Mouse (Mus musculus): ENCODE results near the gene Fam83b. TPM values are rescaled to one million over a fixed set of nuclear protein-coding genes. Genes with fewer than 3 reads are reported as not detected.
A peak's percentile ranks its signal among the peaks of the same experiment; 100 is the strongest.

The Fam83b gene
- polyA plus RNA-seq, 1 experiment from 2014 or later: 4.9 TPM

GRCm38 (mm10) chr9:76553758-76554157 lies 13.2 kb downstream of the Fam83b start:
- peak overlapping the region; percentile 75 for H3K27ac ChIP-seq (ENCODE audit: low read depth, low read length)
- H3K4me1 ChIP-seq (replicated peaks; ENCODE audit: control insufficient read depth, insufficient read depth, low read length): 0 out of 2 replicates have a peak, but pooled peaks cover 3% of the 10 kb centered on the region
- H3K9ac ChIP-seq (ENCODE audit: low read depth, low read length): no peak overlapping the region; the same call in 1 of the 2 replicates
- peak; percentile 85 for ATAC-seq
- H3K27me3 ChIP-seq (replicated peaks; ENCODE audit: control insufficient read depth, insufficient read depth, low read length): no peaks in the 10 kb centered on the region
- no peak overlapping the region for H3K4me3 ChIP-seq (ENCODE audit: low read depth, low read length)
- no peaks in the 10 kb centered on the region for H3K36me3 ChIP-seq (ENCODE audit: control insufficient read depth, insufficient read depth)
- TF ChIP-seq CTCF (IDR thresholded peaks at IDR 0.05; ENCODE audit: low read depth): no peak
- WGBS: 25% methylated on average over 2 of the region's 2 CpGs
- H3K9me3 ChIP-seq (ENCODE audit: control insufficient read depth): no peaks in the 10 kb centered on the region
- no peak overlapping the region for H3K4me2 ChIP-seq (replicated peaks; ENCODE audit: low read depth)

- Histone ChIP-seq H3K36me3 (ENCODE audit: control insufficient read depth, insufficient read depth) (no peaks in the 10 kb centered on the region), H3K27ac (ENCODE audit: low read depth, low read length) (peak overlapping the region; percentile 75), H3K4me3 (ENCODE audit: low read depth, low read length) (no peak overlapping the region), H3K9me3 (ENCODE audit: control insufficient read depth) (no peaks in the 10 kb centered on the region), H3K9ac (ENCODE audit: low read depth, low read length) (no peak overlapping the region), H3K4me1 (replicated peaks; ENCODE audit: control insufficient read depth, insufficient read depth, low read length) (0 out of 2 replicates have a peak, but pooled peaks cover 3% of the 10 kb centered on the region), H3K4me2 (replicated peaks; ENCODE audit: low read depth) (no peak overlapping the region), H3K27me3 (replicated peaks; ENCODE audit: control insufficient read depth, insufficient read depth, low read length) (no peaks in the 10 kb centered on the region)
- peak; percentile 70 for ATAC-seq
- no peak for TF ChIP-seq CTCF (IDR thresholded peaks at IDR 0.05; ENCODE audit: low read depth)
- 32% methylated on average over 1 of the region's 1 CpGs for WGBS
Observed at GRCm38 (mm10) chr9:76553115-76553514, 13.8 kb downstream of the Fam83b start.

- H3K4me2 ChIP-seq (replicated peaks; ENCODE audit: low read depth): no peak overlapping the region
- H3K9ac ChIP-seq (ENCODE audit: low read depth, low read length): no peak overlapping the region
- WGBS: 46% methylated on average over 3 of the region's 3 CpGs
- H3K27me3 ChIP-seq (replicated peaks; ENCODE audit: control insufficient read depth, insufficient read depth, low read length): no peaks in the 10 kb centered on the region
- no peaks in the 10 kb centered on the region for H3K4me1 ChIP-seq (replicated peaks; ENCODE audit: control insufficient read depth, insufficient read depth, low read length)
- H3K4me3 ChIP-seq (ENCODE audit: low read depth, low read length): no peak overlapping the region
- no peaks in the 10 kb centered on the region for H3K9me3 ChIP-seq (ENCODE audit: control insufficient read depth)
- no peak overlapping the region for H3K27ac ChIP-seq (ENCODE audit: low read depth, low read length)
- no peak for ATAC-seq
- TF ChIP-seq CTCF (IDR thresholded peaks at IDR 0.05; ENCODE audit: low read depth): no peak
- peaks cover 3% of the 10 kb centered on the region; the same call in 1 of the 2 replicates for H3K36me3 ChIP-seq (ENCODE audit: control insufficient read depth, insufficient read depth)
Observed at GRCm38 (mm10) chr9:76546714-76547113, 20.2 kb downstream of the Fam83b start.

GRCm38 (mm10) chr9:76540684-76541083 lies 26.2 kb downstream of the Fam83b start:
- no peak for ATAC-seq
- no peak overlapping the region for H3K4me3 ChIP-seq (ENCODE audit: low read depth, low read length)
- no peak for TF ChIP-seq CTCF (IDR thresholded peaks at IDR 0.05; ENCODE audit: low read depth)
- 70% methylated on average over 4 of the region's 4 CpGs for WGBS
- H3K9ac ChIP-seq (ENCODE audit: low read depth, low read length): no peak overlapping the region
- H3K36me3 ChIP-seq (ENCODE audit: control insufficient read depth, insufficient read depth): peaks cover 3% of the 10 kb centered on the region; the same call in 1 of the 2 replicates
- no peaks in the 10 kb centered on the region for H3K9me3 ChIP-seq (ENCODE audit: control insufficient read depth)
- no peak overlapping the region for H3K4me2 ChIP-seq (replicated peaks; ENCODE audit: low read depth)
- no peaks in the 10 kb centered on the region for H3K4me1 ChIP-seq (replicated peaks; ENCODE audit: control insufficient read depth, insufficient read depth, low read length)
- H3K27ac ChIP-seq (ENCODE audit: low read depth, low read length): no peak overlapping the region
- no peaks in the 10 kb centered on the region for H3K27me3 ChIP-seq (replicated peaks; ENCODE audit: control insufficient read depth, insufficient read depth, low read length)

GRCm38 (mm10) chr9:76539953-76540621 lies 26.8 kb downstream of the Fam83b start:
- Histone ChIP-seq H3K9ac (ENCODE audit: low read depth, low read length) (no peak overlapping the region), H3K36me3 (ENCODE audit: control insufficient read depth, insufficient read depth) (peaks cover 3% of the 10 kb centered on the region; the same call in 1 of the 2 replicates), H3K9me3 (ENCODE audit: control insufficient read depth) (no peaks in the 10 kb centered on the region), H3K4me1 (replicated peaks; ENCODE audit: control insufficient read depth, insufficient read depth, low read length) (no peaks in the 10 kb centered on the region), H3K4me2 (replicated peaks; ENCODE audit: low read depth) (no peak overlapping the region), H3K27me3 (replicated peaks; ENCODE audit: control insufficient read depth, insufficient read depth, low read length) (no peaks in the 10 kb centered on the region), H3K27ac (ENCODE audit: low read depth, low read length) (peak overlapping the region; percentile 54; the same call in 1 of the 2 replicates), H3K4me3 (ENCODE audit: low read depth, low read length) (no peak overlapping the region)
- no peak for TF ChIP-seq CTCF (IDR thresholded peaks at IDR 0.05; ENCODE audit: low read depth)
- 67% methylated on average over 6 of the region's 7 CpGs for WGBS
- peak; percentile 81 for ATAC-seq

- H3K4me2 ChIP-seq (replicated peaks; ENCODE audit: low read depth): no peak overlapping the region
- WGBS: 75% methylated on average over 7 of the region's 7 CpGs
- no peak overlapping the region for H3K9ac ChIP-seq (ENCODE audit: low read depth, low read length)
- H3K9me3 ChIP-seq (ENCODE audit: control insufficient read depth): no peaks in the 10 kb centered on the region
- TF ChIP-seq CTCF (IDR thresholded peaks at IDR 0.05; ENCODE audit: low read depth): no peak
- no peaks in the 10 kb centered on the region for H3K27me3 ChIP-seq (replicated peaks; ENCODE audit: control insufficient read depth, insufficient read depth, low read length)
- H3K36me3 ChIP-seq (ENCODE audit: control insufficient read depth, insufficient read depth): no peaks in the 10 kb centered on the region
- no peak for ATAC-seq
- no peak overlapping the region for H3K27ac ChIP-seq (ENCODE audit: low read depth, low read length)
- no peaks in the 10 kb centered on the region for H3K4me1 ChIP-seq (replicated peaks; ENCODE audit: control insufficient read depth, insufficient read depth, low read length)
- H3K4me3 ChIP-seq (ENCODE audit: low read depth, low read length): no peak overlapping the region
Observed at GRCm38 (mm10) chr9:76539271-76539670, 27.6 kb downstream of the Fam83b start.
